Mouse (Mus musculus) v-Abl transformed pro-B cells (cell line): Measurements from ENCODE around the gene Fetub.

Source experiments
- in situ Hi-C, 2 experiments: fragments of 400-800 bp; cut with MboI; formaldehyde crosslinking; loops; one replicate each; pipeline ENCODE4 v1.15.1; 2025; ENCODE audit not compliant: unreplicated experiment in 2 of 2

The Fetub gene

DNA sequence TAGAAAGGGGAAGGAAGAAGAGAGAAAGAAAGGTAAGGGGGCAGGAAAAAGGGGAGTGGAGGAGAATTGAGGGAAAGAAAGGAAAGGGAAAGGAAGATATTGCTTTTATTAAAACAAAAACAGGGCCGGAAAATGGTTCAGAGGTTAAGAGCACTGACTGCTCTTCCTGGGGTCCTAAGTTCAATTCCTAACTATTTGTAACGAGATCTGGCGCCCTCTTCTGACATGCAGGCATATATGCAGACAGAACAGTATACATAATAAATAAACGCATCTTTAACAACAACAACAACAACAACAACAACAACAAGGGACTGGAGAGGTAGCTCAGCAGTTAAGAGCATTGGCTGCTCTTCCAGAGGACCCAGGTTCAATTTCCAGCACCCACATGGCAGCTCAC, 34.9 kb downstream of the Fetub start:
- in situ Hi-C loops, result loop anchor here (5.0 to 10.0 kb wide), 3 partner anchors 76 to 648 kb away; no protein-coding TSS in a partner anchor

DNA sequence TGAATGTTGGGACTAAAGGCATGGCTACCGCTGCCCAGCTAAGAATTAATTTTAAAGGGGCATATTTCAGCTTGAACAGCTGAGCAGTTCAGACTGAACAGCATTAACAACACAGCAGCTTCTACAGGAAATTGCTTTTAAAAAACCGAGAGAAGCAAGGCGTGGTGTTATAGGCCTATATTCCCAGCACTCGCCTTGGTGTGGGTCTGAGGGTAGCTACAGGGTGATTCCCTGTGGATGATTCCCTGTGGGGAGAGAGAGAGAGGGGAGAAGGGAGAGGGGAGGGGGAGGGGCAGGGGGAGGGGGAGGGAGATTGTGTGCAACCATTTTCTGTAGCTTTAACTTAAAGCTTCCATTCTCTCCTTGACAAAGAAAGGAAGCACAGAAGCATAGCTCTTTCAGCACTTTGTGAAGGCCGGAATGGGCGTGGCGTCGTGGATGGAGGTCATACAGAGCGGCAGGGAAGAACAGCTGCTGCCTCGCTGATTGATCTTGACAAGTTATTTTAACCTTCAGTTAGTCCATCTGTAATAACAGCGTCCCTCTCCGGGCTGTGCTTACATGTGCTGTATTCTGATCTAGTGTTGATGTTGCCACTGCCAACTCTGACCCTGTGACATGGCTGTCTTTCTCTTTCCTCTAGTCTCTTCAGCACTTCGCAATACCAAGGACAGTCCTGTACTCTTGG, 37.4 kb downstream of the Fetub start:
- in situ Hi-C loops, result loop anchor here (10.0 kb wide), 2 partner anchors 391 to 651 kb away; no protein-coding TSS in a partner anchor

DNA sequence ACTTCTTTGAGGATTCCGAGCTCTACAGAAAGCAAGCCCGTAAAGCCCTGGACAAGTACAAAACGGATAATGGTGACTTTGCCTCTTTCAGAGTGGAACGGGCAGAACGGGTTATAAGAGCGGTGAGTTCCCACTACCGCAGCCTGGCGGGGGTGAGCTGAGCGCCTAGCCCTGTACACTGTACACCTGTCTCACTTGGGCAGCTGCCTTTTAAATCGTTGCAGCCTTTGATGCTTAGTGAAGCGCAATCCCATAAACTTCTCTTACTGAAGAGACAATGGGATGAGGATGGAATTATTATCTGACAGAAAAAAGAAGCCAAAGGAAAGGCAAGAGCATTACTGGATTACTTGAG, 37.9 kb downstream of the Fetub start:
- in situ Hi-C loops, result loop anchor here (10.0 kb wide), 2 partner anchors 391 to 651 kb away; no protein-coding TSS in a partner anchor

DNA sequence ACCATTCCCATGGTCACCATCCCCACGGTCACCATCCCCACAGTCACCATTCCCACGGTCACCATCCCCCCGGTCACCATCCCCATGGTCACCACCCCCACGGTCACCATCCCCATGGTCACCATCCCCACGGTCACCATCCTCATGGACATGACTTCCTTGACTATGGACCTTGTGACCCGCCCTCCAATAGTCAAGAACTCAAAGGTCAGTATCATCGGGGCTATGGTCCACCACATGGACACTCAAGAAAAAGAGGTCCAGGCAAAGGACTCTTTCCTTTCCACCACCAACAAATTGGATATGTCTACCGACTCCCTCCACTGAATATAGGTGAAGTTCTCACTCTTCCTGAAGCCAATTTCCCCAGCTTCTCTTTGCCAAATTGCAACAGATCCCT, 42.9 kb downstream of the Fetub start:
- in situ Hi-C loops, result loop anchor here in 1 of 2 experiments (10.0 kb wide), 1 partner anchor 484 kb away; no protein-coding TSS in a partner anchor

DNA sequence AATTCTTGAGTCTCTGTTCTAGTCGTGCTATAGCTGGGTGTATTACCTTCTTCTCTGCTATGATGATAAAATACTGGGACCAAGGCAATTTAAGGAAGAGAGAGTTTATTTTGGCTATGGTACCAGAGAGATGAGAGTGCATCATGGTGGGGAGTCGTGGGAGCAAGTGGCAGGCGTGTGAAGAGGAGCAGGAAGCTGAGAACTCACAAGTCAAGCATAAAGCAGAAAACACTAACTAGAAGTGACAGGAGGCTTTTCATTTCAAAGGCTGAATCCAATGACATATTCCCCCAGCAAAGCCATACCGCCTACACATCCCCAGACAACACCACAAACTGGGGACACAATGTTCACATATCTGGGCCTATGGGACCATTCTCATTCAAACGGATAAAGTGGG, 44.1 kb downstream of the Fetub start:
- in situ Hi-C loops, result loop anchor here in 1 of 2 experiments (10.0 kb wide), 1 partner anchor 483 kb away; no protein-coding TSS in a partner anchor

DNA sequence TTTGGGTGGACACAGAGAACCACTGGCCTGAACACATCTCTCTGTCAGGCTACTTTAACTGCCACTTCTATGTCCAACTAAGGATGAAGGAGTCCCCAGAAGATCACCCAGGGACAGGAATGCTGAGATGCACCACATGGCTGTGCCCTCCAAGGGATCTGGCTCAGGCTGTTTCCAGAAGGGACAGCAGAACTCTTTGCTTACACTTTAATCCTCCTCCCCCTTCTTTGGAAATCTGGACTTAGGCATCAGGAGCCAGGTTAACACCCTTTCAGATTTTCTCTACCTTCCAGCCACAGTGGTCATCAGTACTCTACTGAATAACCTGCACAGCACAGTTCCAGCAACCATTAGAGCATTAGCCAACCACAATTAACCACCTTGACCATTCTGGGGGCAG, 45.2 kb downstream of the Fetub start:
- in situ Hi-C loops, result loop anchor here in 1 of 2 experiments (10.0 kb wide), 1 partner anchor 482 kb away; no protein-coding TSS in a partner anchor

DNA sequence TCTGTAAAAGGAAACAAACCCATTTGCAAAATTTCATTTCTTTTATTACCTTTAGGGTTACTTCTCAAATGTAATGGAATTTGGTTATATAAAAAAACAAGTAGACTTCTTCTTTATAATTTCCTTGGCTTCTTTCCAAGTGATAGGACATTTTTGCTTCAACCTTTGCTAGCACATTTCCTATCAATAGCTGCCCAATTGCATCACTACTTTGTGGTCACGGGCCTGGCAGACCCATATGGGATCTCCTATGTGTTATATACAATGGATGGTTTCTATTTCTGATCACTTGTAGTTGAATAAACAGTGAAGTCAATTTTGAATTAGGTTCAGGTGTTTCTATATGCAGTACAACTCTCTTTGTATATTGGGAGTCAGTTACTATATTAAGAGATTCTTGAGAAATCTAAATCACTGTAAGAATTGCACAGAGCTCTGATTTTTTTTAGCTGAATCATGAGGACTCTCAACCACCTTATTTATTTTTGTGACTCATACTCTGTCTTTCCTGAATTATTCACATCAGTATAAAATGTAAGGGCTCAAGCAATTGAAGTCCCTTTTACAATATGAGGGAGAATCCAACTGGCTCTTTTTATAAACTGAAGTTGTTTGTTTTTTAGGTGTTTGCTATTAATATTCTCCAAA, 49.4 kb downstream of the Fetub start:
- in situ Hi-C loops, result loop anchor here in 1 of 2 experiments (10.0 kb wide), 1 partner anchor 477 kb away; no protein-coding TSS in a partner anchor
